ENCODE assay signal across 8 mouse cellular contexts in the genomic region with DNA sequence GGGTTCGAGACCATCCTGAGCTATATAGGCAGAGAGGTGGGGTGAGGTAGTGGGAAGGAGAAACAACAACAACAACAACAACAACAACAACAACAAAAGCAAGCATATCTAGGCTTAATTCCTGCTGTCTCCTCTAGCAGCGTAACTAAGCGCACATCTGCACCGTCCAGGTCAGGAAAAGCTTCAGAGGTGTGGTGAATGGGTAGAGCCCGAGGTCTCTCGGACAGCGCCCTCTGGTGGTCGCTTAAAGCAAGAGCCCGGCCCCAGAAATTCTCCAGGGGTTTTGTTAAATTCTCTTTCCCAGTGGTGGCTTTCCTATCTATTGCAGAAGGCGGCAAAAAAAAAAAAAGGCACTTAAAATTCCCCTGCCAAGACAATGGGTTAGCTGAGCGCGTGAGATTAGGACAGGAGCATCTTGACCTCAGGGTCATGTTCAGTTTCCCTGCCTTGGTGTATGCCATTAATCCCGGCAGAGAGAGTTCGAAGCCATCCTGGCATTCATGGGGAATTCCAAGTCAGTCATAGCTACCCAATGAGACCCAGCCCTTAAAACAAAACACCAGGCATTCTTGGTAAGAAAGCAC. TPM values are rescaled to one million over a fixed set of nuclear protein-coding genes. Genes with fewer than 3 reads are reported as not detected.
DNase-seq lines count a peak whose midpoint lies in the region; ATAC-seq and TF ChIP-seq lines count a peak whose summit lies in the region.

No protein-coding gene starts in this region.

- peaks cover 8% of the 10 kb centered on the region; the same call in 1 of the 2 replicates for H3K4me1 ChIP-seq in forebrain, embryonic 10.5 days
- no peaks in the 10 kb centered on the region for H3K4me1 ChIP-seq in forebrain, embryonic 16.5 days (replicated peaks; ENCODE audit: control insufficient read depth, insufficient read depth, low read length)
- no peaks in the 10 kb centered on the region for H3K4me1 ChIP-seq in cerebellum, adult 2 months (ENCODE audit: control insufficient read depth, insufficient read depth, low read length)
- no peaks in the 10 kb centered on the region for H3K4me1 ChIP-seq in lung, postnatal 0 days (ENCODE audit: insufficient read depth, low read depth, low read length)

- no peaks in the 10 kb centered on the region for H3K9me3 ChIP-seq in forebrain, embryonic 10.5 days
- H3K9me3 ChIP-seq in forebrain, embryonic 16.5 days (ENCODE audit: control insufficient read depth, low read length) = no peaks in the 10 kb centered on the region
- no peaks in the 10 kb centered on the region for H3K9me3 ChIP-seq in lung, postnatal 0 days (ENCODE audit: low read length)

- no peaks in the 10 kb centered on the region for H3K27me3 ChIP-seq in forebrain, embryonic 10.5 days (ENCODE audit: poor library complexity, severe bottlenecking)
- no peaks in the 10 kb centered on the region for H3K27me3 ChIP-seq in forebrain, embryonic 16.5 days (replicated peaks; ENCODE audit: control insufficient read depth, insufficient read depth, low read length)
- H3K27me3 ChIP-seq in cerebellum, adult 2 months (ENCODE audit: control insufficient read depth, insufficient read depth, low read length) = no peaks in the 10 kb centered on the region
- H3K27me3 ChIP-seq in lung, postnatal 0 days (replicated peaks; ENCODE audit: insufficient read depth, low read length) = no peaks in the 10 kb centered on the region

- no peak overlapping the region for H3K4me2 ChIP-seq in forebrain, embryonic 16.5 days (ENCODE audit: low read length)
- H3K4me2 ChIP-seq in lung, postnatal 0 days (replicated peaks; ENCODE audit: low read depth, low read length) = no peak overlapping the region

- ATAC-seq in forebrain, embryonic 16.5 days = no peak
- peak; percentile 67 for ATAC-seq in lung, postnatal 0 days

- no peak overlapping the region for H3K9ac ChIP-seq in forebrain, embryonic 16.5 days (replicated peaks; ENCODE audit: low read depth, low read length)
- no peak overlapping the region for H3K9ac ChIP-seq in lung, postnatal 0 days (replicated peaks; ENCODE audit: low read depth)

- no peak overlapping the region for H3K27ac ChIP-seq in forebrain, embryonic 10.5 days
- no peak overlapping the region for H3K27ac ChIP-seq in forebrain, embryonic 16.5 days (ENCODE audit: low read length)
- H3K27ac ChIP-seq in cerebellum, adult 2 months (ENCODE audit: insufficient read depth, low read length) = no peak overlapping the region
- H3K27ac ChIP-seq in lung, postnatal 0 days (ENCODE audit: low read length) = no peak overlapping the region

- TF ChIP-seq POLR2A in cerebellum, adult 2 months (IDR thresholded peaks at IDR 0.05; ENCODE audit: borderline replicate concordance, insufficient read depth, low read length) = no peak

- TF ChIP-seq EP300 in lung, postnatal 0 days (IDR thresholded peaks at IDR 0.05) = no peak

- peak; percentile 65 for DNase-seq in forebrain, embryonic 10.5 days (ENCODE audit: extremely low spot score, low spot score)
- peak; percentile 36 to 53 for DNase-seq in CD8-positive naive resting alpha-beta T cell, adult 2 months (ENCODE audit: low read depth in 2 of 2, low spot score in 2 of 2)
- DNase-seq in cerebellum, adult 2 months = peak; percentile 49 to 70
- peak; percentile 38 to 45 for DNase-seq in frontal cortex, postnatal 36 days (ENCODE audit: low spot score in 2 of 2)
- DNase-seq in kidney, postnatal 14 days = peak; percentile 78
- DNase-seq in lung, postnatal 0 days (ENCODE audit: low spot score) = peak; percentile 71
- DNase-seq in spleen, postnatal 10 days (ENCODE audit: low spot score in 2 of 2) = peak; percentile 55 to 82

- WGBS in forebrain, embryonic 10.5 days = 22% methylated on average over 14 of the region's 14 CpGs
- 23% methylated on average over 14 of the region's 14 CpGs for WGBS in forebrain, embryonic 16.5 days
- WGBS in cerebellum, adult 2 months = 20% methylated on average over 14 of the region's 14 CpGs
- 19% methylated on average over 14 of the region's 14 CpGs for WGBS in lung, postnatal 0 days

- no peak overlapping the region; the same call in 1 of the 2 replicates for H3K4me3 ChIP-seq in forebrain, embryonic 10.5 days
- no peak overlapping the region for H3K4me3 ChIP-seq in forebrain, embryonic 16.5 days (replicated peaks; ENCODE audit: low read length)
- no peak overlapping the region for H3K4me3 ChIP-seq in cerebellum, adult 2 months (replicated peaks; ENCODE audit: insufficient read depth, low read depth, low read length)
- H3K4me3 ChIP-seq in lung, postnatal 0 days (ENCODE audit: low read depth, low read length) = no peak overlapping the region

- peaks cover 38% of the 10 kb centered on the region for H3K36me3 ChIP-seq in forebrain, embryonic 10.5 days (replicated peaks)
- peaks cover 11% of the 10 kb centered on the region for H3K36me3 ChIP-seq in forebrain, embryonic 16.5 days (ENCODE audit: control insufficient read depth, insufficient read depth)
- peaks cover 9% of the 10 kb centered on the region; the same call in 1 of the 2 replicates for H3K36me3 ChIP-seq in lung, postnatal 0 days (ENCODE audit: insufficient read depth, low read length)

- peak; percentile 58 for TF ChIP-seq CTCF in cerebellum, adult 2 months (IDR thresholded peaks at IDR 0.05; ENCODE audit: borderline replicate concordance, insufficient read depth, low read depth, low read length)
- peak; percentile 74 for TF ChIP-seq CTCF in lung, postnatal 0 days (IDR thresholded peaks at IDR 0.05)

RNA-seq across cellular contexts. Expression of a gene that starts 1.0 kb away (rescaled TPM):
- polyA plus RNA-seq in forebrain, embryonic 10.5 days (2016; fragmentation: Nextera tagmentation; extraction: Ambion mirVana) = 0.68 and 0.71 TPM in 2 replicates
- polyA plus RNA-seq in forebrain, embryonic 16.5 days (2015; fragmentation: Nextera tagmentation; extraction: Ambion mirVana) = 0.34 and 0.40 TPM in 2 replicates
- polyA plus RNA-seq in cerebellum, adult 2 months (2012; rRNA removed) = 2.0 and 2.2 TPM in 2 replicates
- polyA plus RNA-seq in lung, postnatal 0 days (2015; fragmentation: Nextera tagmentation; extraction: Ambion mirVana) = 11.2 and 11.8 TPM in 2 replicates

RNA-seq across cellular contexts. Expression of a gene that starts 12.3 kb away (rescaled TPM):
- 762 and 774 TPM in 2 replicates for polyA plus RNA-seq in forebrain, embryonic 10.5 days (2016; fragmentation: Nextera tagmentation; extraction: Ambion mirVana)
- 860 and 869 TPM in 2 replicates for polyA plus RNA-seq in forebrain, embryonic 16.5 days (2015; fragmentation: Nextera tagmentation; extraction: Ambion mirVana)
- polyA plus RNA-seq in cerebellum, adult 2 months (2012; rRNA removed) = 1,224 and 1,255 TPM in 2 replicates
- 717 and 766 TPM in 2 replicates for polyA plus RNA-seq in lung, postnatal 0 days (2015; fragmentation: Nextera tagmentation; extraction: Ambion mirVana)

RNA-seq across cellular contexts. Expression of a gene that starts 14.9 kb away (rescaled TPM):
- 0.09 and 0.20 TPM in 2 replicates for polyA plus RNA-seq in forebrain, embryonic 10.5 days (2016; fragmentation: Nextera tagmentation; extraction: Ambion mirVana)
- 0.22 and 0.23 TPM in 2 replicates for polyA plus RNA-seq in forebrain, embryonic 16.5 days (2015; fragmentation: Nextera tagmentation; extraction: Ambion mirVana)
- not detected in 2 replicates for polyA plus RNA-seq in cerebellum, adult 2 months (2012; rRNA removed)
- polyA plus RNA-seq in lung, postnatal 0 days (2015; fragmentation: Nextera tagmentation; extraction: Ambion mirVana) = 3.0 and 3.9 TPM in 2 replicates

RNA-seq across cellular contexts. Expression of a gene that starts 22.0 kb away (rescaled TPM):
- polyA plus RNA-seq in forebrain, embryonic 10.5 days (2016; fragmentation: Nextera tagmentation; extraction: Ambion mirVana) = 0.30 TPM in 1 of 2 replicates, not detected in the other
- not detected in 2 replicates for polyA plus RNA-seq in forebrain, embryonic 16.5 days (2015; fragmentation: Nextera tagmentation; extraction: Ambion mirVana)
- polyA plus RNA-seq in cerebellum, adult 2 months (2012; rRNA removed) = not detected in 2 replicates
- not detected in 2 replicates for polyA plus RNA-seq in lung, postnatal 0 days (2015; fragmentation: Nextera tagmentation; extraction: Ambion mirVana)

RNA-seq across cellular contexts. Expression of a gene that starts 25.1 kb away (rescaled TPM):
- polyA plus RNA-seq in forebrain, embryonic 10.5 days (2016; fragmentation: Nextera tagmentation; extraction: Ambion mirVana) = 10.1 and 10.4 TPM in 2 replicates
- polyA plus RNA-seq in forebrain, embryonic 16.5 days (2015; fragmentation: Nextera tagmentation; extraction: Ambion mirVana) = 8.7 and 15.6 TPM in 2 replicates
- polyA plus RNA-seq in cerebellum, adult 2 months (2012; rRNA removed) = 57.7 and 60.0 TPM in 2 replicates
- 6.8 and 6.9 TPM in 2 replicates for polyA plus RNA-seq in lung, postnatal 0 days (2015; fragmentation: Nextera tagmentation; extraction: Ambion mirVana)
